Mouse (Mus musculus): ENCODE data around the gene Hdgf.

- TF ChIP-seq CTCF (IDR thresholded peaks at IDR 0.05; ENCODE audit: borderline replicate concordance, control insufficient read depth, extremely low read depth, insufficient read depth, low read length, poor library complexity) (no peak), POLR2A (IDR thresholded peaks at IDR 0.05; ENCODE audit: control insufficient read depth, extremely low read depth, insufficient read depth, low read length, poor library complexity) (no peak)
Measured at GRCm38 (mm10) chr3:87960191-87960585, 54.1 kb downstream of the Hdgf start.

All from thymus, adult 2 months (tissue).